Mouse (Mus musculus): ENCODE data around the gene Pabpn1l. TPM values are rescaled to one million over a fixed set of nuclear protein-coding genes. Genes with fewer than 3 reads are reported as not detected.
"Not testable (repeated sequence)": the region's sequence is repeated elsewhere in the genome, so short reads cannot be mapped to it uniquely, and the experiment has no call there.

The Pabpn1l gene
- total RNA-seq, 2 experiments from 2014 or later, result not detected

DNA sequence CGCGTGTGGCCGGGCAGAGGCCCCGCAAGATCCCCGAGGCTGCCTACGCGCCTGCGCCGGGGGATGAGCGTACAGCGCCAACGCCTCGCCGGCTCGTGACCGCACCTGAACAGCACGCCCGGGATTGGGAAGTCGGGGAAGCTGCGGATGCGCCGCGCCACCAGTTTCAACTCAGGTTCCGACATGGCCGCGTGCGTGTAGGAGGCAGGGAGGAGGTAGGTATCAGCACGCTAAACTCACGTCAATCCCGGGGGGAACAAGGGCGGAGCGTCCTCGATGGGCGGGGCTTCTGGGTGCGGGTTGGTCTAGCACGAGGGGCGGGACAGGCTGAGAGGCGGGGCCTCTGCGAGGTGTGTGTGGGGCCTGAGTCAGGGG, 45.9 kb downstream of the Pabpn1l start, which contains the start of gene Aprt:
Gene Aprt (minus strand): TSS at position 262 of the 375 bp plus-strand sequence.
- DNase-seq (ENCODE audit: low spot score in 2 of 2), result peak; percentile 93 to 95

DNA sequence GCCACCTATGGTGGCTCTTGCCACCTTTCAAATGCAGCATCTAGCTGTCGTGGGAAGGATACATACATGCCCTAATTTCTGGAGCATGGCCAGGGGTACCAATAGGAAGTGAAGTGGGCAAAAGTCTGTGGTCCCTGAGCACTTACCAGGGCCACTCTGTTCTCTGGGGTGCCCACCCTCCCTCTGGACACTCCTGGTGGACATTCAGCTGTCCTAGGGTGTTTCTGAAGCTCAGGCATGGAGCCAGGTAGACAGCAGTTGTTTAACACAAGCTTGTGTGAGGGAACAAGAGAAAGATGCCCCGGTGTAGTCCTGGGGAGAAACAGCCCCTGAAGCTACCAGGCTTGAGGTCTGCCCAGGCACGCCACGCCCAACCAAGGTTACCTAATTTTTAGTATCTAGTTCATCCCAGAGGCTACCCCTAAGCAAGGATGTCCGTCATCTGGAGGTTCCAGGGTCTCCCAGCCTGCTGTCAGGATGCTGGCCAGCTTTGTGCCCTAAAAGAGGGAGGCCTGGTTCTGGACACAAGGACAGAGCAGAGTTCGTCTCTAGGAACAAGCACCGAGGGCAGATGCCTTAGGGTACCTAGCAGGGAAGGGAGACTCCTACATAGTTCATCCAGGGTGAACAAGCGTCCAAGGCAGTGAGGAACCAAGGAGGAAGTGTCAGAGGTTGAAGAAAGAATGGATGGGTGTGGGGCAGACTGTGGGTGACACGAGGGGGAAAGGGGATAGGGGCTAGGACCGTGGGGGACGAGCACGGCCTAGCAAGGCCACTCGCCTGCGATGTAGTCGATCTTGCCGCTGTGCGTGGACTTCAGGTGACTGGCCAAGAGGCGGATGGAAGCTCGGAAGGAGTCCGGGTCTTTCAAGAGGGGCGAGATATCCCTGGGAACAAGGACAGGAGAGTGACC, 46.5 kb downstream of the Pabpn1l start:
- DNase-seq (ENCODE audit: low spot score in 2 of 2), result no peak

DNA sequence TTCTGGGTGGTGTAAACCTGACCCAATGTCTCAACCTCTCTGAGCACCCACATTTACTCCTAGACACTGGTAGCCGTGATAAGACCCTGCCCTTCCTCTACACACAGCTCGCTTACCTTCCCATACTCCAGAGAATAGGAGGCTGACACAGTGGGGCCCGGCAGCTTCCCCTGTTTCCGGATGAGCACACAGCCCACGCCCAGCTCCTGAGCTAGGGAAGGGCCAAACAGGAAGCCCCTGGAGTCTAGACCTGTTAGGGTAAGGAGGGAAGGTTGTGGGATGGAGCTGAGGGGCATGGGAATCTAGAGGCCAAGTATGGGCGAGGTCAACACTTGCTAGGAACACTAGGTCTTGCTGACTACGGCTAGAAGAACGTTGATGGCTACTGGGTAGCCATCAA, 47.3 kb downstream of the Pabpn1l start:
- no peak for DNase-seq (ENCODE audit: low spot score in 2 of 2)

DNA sequence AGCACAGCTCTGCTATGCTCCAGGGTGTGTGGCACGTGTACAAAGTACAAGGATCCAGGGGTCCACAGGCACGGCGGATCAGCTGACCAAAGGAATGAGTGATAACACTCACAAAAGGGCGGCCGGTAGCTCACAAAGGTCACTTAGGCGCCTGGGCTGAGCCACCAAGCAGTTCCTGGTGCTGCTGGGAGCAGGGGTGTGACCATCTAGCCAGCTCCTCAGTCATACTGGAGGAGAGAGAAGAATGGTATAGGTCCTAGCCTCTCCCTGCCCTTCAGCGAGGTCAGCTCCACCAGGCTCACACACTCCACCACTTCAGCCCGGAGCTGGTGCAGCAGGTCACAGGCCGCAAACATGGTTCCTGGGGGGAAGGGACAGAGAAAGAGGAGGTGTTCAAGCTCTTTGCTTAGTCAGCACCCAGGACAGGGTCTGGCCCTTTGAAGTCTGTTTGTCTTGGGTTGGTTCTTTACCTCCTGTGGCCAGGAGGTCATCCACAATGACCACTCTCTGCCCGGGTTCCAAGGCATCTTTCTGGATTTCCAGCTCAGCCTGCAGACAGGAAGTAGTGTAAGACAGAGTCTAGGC, 47.8 kb downstream of the Pabpn1l start:
- no peak for DNase-seq (ENCODE audit: low spot score in 2 of 2)

DNA sequence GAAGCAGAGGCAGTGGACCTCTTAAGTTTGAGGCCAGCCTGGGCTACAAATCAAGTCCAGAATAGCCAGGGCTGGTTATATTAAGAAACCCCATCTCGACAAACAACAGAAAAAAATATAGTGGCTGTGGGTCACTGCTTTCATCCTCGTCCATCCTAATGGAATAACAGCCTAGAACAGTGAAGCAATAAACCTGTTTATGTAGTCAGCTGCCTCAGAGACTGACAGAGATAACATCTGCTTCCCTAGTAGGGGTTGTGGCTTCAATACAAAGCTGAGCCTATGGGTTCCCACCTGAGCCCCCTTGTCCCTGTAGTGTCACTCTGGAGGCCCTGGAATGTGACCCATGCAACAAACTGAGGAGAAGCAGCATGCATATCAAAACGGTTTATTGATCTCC, 48.3 kb downstream of the Pabpn1l start:
- DNase-seq (ENCODE audit: low spot score in 2 of 2), result no peak

DNA sequence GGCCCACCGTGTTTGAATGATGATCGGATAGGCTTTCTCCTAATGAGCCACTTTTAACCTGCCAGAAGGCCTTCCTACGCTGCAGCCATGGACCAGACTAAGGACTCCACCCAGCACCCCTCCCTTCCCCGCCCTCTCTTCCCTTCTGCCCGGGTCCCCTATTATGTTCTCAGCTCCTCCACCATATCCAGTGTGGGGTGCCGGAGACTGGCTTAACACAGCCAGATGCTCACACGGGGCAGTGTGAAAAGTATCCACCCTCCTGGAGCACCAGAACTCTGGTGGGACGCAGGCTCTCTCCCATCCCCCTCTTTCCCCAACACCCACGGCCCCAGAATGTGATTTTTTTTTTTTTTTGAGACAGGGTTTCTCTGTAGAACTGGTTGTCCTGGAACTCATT, 49.0 kb downstream of the Pabpn1l start:
- no peak for DNase-seq (ENCODE audit: low spot score in 2 of 2)

DNA sequence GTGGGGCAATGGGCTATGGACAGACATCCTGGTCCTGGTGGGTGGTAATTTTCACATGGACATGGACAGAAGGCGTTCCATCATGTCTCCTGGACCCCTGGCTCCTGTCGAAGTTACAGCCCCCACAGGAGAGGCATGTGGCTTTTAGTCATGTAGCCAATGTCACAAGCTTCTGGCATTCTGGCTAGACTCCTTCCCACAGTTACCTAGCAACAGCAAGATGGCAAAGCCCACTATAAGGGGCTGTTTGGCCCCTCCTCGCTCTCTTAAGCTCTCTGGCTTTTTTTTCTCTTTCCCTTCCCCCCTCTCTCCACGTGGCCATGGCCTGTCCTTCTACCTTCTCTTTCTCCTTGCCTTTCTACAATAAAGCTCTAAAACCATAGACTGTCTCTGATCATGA, 49.4 kb downstream of the Pabpn1l start:
- not testable (repeated sequence) for DNase-seq (ENCODE audit: low spot score in 2 of 2)

DNA sequence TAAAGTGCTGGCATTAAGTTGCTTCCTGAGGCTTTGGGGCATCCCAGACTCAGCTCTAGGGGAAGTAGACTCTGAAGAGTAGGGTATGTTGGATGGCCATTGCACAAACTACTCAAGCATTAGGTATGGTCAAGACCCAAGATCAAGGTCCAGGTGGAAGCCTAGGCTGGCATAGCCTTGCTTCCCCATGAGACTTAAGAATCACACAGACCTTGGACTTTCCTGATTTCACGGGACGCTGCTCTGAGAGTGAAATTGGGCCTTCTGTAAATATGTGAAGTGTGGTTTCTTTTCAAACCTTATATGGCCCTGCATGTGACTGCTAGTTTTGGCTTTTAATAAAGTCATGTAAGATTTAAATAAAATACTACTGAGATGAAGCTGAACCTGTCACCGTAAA, 49.8 kb downstream of the Pabpn1l start:
- no peak for DNase-seq (ENCODE audit: low spot score in 2 of 2)

DNA sequence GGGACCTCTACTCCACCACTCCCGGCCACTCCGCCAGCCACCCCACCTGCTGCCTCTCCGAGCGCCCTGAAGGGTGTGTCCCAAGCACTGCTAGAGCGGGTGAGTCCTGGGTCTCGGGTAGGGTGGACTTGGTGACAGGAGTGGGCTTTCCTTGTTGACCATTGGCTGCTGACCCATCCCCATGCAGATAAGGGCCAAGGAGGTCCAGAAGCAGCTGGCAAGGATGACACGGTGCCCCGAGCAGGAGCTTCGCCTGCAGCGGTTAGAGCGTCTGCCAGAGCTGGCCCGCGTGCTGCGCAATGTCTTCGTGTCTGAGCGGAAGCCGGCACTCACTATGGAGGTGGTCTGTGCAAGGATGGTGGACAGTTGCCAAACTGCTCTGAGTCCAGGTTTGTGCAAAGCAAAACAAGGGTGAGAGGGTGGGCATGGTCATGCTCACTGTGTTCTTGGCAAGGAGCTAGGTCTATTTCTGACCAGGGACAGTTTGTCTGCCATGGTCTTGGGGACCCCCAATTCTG, 50.7 kb downstream of the Pabpn1l start:
- DNase-seq (ENCODE audit: low spot score in 2 of 2), result no peak

DNA sequence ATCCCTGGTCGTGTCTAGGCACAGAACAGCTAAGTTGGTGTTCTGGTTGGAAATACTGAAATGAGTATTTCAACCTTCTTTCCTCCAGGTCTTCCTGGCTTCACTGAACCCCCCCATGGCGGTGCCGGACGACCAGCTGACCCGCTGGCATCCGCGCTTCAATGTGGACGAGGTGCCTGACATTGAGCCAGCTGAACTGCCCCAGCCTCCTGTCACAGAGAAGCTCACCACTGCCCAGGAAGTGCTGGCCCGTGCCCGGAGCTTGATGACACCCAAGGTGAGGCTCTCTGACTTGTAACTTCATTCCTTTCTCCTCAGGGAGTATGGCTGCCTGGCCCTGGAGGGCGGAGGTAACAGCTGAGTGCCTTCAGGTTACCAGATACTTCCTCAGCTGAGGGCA, 51.4 kb downstream of the Pabpn1l start:
- DNase-seq (ENCODE audit: low spot score in 2 of 2), result no peak

DNA sequence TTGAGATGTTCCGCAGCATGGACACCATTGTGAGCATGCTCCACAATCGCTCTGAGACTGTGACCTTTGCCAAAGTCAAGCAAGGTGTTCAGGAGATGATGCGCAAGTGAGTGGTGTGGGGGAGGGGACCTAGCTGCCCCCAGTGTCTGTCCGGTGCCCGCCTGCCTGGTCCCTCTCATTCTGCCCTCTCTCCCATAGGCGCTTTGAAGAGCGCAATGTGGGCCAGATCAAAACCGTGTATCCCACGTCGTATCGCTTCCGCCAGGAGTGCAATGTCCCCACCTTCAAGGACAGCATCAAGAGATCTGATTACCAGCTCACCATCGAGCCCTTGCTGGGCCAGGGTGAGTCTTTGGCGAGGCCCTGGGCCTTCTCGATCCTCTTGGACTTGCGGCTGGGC, 52.5 kb downstream of the Pabpn1l start:
- DNase-seq (ENCODE audit: low spot score in 2 of 2), result no peak

Small RNAs within 50 kb of the gene (microRNA-seq; reads per million reads assigned to microRNA genes)
- 0 reads per million in 2 experiments for gene Mir6396

Other genes starting within 250 kb of the Pabpn1l start
- gene Zc3h18, start 246.1 kb downstream of the Pabpn1l start, total RNA-seq (2021), result 10 to 100 TPM; 41.2 to 42.4 TPM
- gene Il17c, start 200.7 kb downstream of the Pabpn1l start, total RNA-seq (2021), result not detected
- 1 to 10 TPM; 7.9 to 8.7 TPM for gene Cyba, start 189.8 kb downstream of the Pabpn1l start, total RNA-seq (2021)
- 10 to 100 TPM; 25.3 to 27.4 TPM for gene Mvd, start 179.3 kb downstream of the Pabpn1l start, total RNA-seq (2021)
- under 1 TPM; 0.51 to 0.61 TPM for gene Snai3, start 162.0 kb downstream of the Pabpn1l start, total RNA-seq (2021)
- gene Rnf166, start 146.7 kb downstream of the Pabpn1l start, total RNA-seq (2021), result 10 to 100 TPM; 37.7 to 50.0 TPM
- 10 to 100 TPM; 25.4 to 28.7 TPM for gene Ctu2, start 146.6 kb downstream of the Pabpn1l start, total RNA-seq (2021)
- 1 to 10 TPM; 5.2 to 5.5 TPM for gene Piezo1, start 71.4 kb downstream of the Pabpn1l start, total RNA-seq (2021)
- gene Cdt1, start 54.7 kb downstream of the Pabpn1l start, total RNA-seq (2021), result 1 to 10 TPM; 2.9 to 3.9 TPM
- 10 to 100 TPM; 48.4 to 52.0 TPM for gene Aprt, start 45.8 kb downstream of the Pabpn1l start, total RNA-seq (2021)
- 1 to 10 TPM; 8.1 to 8.3 TPM for gene Galns, start 11.3 kb downstream of the Pabpn1l start, total RNA-seq (2021)
- gene Trappc2l, start 11.1 kb downstream of the Pabpn1l start, total RNA-seq (2021), result 10 to 100 TPM; 79.6 to 86.0 TPM
- gene Cbfa2t3, start 76.4 kb upstream of the Pabpn1l start, total RNA-seq (2021), result 10 to 100 TPM; 34.3 to 46.0 TPM
- gene Acsf3, start 152.7 kb upstream of the Pabpn1l start, total RNA-seq (2021), result 10 to 100 TPM; 18.2 to 21.9 TPM
- gene Cdh15, start 225.2 kb upstream of the Pabpn1l start, total RNA-seq (2021), result under 1 TPM; 0.63 to 0.79 TPM

All from left cerebral cortex, adult 18-20 months (tissue).